Mouse (Mus musculus) midbrain, embryonic 16.5 days (tissue): ENCODE measurements at regions not wholly inside any gene's neighbourhood (a gene's known extent, or its start where the extent isn't known, plus 50 kb on each side); places are given as distances from the start of the nearest gene placed in this dataset.

Experiments used
- ATAC-seq: fragments of 200-750 bp; cut with Nextera tagmentation; 2 replicates; pipeline ENCODE4 v1.8.0; 2017; ENCODE audit warnings: moderate TSS enrichment
- H3K27ac ChIP-seq: fragments of 300-500 bp; sonication (generic); 2 replicates; pipeline ENCODE4 v1.5.1; 2014; ENCODE audit warnings: mild to moderate bottlenecking, low read length, mixed read lengths
- H3K27me3 ChIP-seq: fragments of 300-500 bp; sonication (generic); 2 replicates; pipeline ENCODE4 v1.6.1; 2014; ENCODE audit warnings: low read depth, low read length, mixed read lengths; ENCODE audit not compliant: control insufficient read depth, insufficient read depth
- H3K36me3 ChIP-seq: fragments of 300-500 bp; sonication (generic); 2 replicates; pipeline ENCODE4 v1.6.1; 2014; ENCODE audit warnings: mild to moderate bottlenecking, low read length, moderate library complexity, mixed read lengths; ENCODE audit not compliant: control insufficient read depth, insufficient read depth
- H3K4me1 ChIP-seq: fragments of 300-500 bp; sonication (generic); 2 replicates; pipeline ENCODE4 v1.6.1; 2014; ENCODE audit warnings: mild to moderate bottlenecking, low read length, mixed read lengths; ENCODE audit not compliant: control insufficient read depth, insufficient read depth
- H3K4me2 ChIP-seq: fragments of 300-500 bp; sonication (generic); 2 replicates; pipeline ENCODE4 v1.6.1; 2014; ENCODE audit warnings: mild to moderate bottlenecking, low read length, mixed read lengths
- H3K4me3 ChIP-seq: fragments of 300-500 bp; sonication (generic); 2 replicates; pipeline ENCODE4 v1.5.1; 2014; ENCODE audit warnings: low read depth, mild to moderate bottlenecking, low read length, moderate library complexity, mixed read lengths
- H3K9ac ChIP-seq: fragments of 300-500 bp; sonication (generic); 2 replicates; pipeline ENCODE4 v1.6.1; 2014; ENCODE audit warnings: low read depth, low read length, mixed read lengths
- H3K9me3 ChIP-seq: fragments of 300-500 bp; sonication (generic); replicated peaks from 2 replicates; pipeline ENCODE4 v1.6.1; 2014; ENCODE audit warnings: mild to moderate bottlenecking, low read length, mixed read lengths; ENCODE audit not compliant: control insufficient read depth, poor library complexity, severe bottlenecking
- WGBS: fragments of 180-500 bp; shearing (Covaris S2); extraction: QIAGEN DNeasy Blood & Tissue Kit; methylation state at CpG from one replicate; pipeline ENCODE4 v1.1.7; 2014; 5-methylcytosine and 5-hydroxymethylcytosine counted together

GRCm38 (mm10) chr5:54348820-54349596, 350.7 kb downstream of the Stim2 start:
- Histone ChIP-seq H3K4me1 (peaks cover 3% of the 10 kb centered on the region), H3K27me3 (no peaks in the 10 kb centered on the region), H3K9me3 (no peaks in the 10 kb centered on the region), H3K4me3 (no peak overlapping the region), H3K9ac (no peak overlapping the region), H3K36me3 (no peaks in the 10 kb centered on the region), H3K4me2 (no peak overlapping the region), H3K27ac (0 out of 2 replicates have a peak overlapping the region, but pooled peaks have one; percentile 2)
- peak; percentile 40; the same call in 1 of the 2 replicates for ATAC-seq
- 61% methylated on average over 8 of the region's 8 CpGs for WGBS

- Histone ChIP-seq H3K4me2 (no peak overlapping the region), H3K4me1 (peaks cover 3% of the 10 kb centered on the region), H3K9me3 (no peaks in the 10 kb centered on the region), H3K4me3 (no peak overlapping the region), H3K27ac (peak overlapping the region; percentile 57), H3K27me3 (no peaks in the 10 kb centered on the region), H3K36me3 (no peaks in the 10 kb centered on the region), H3K9ac (no peak overlapping the region)
- WGBS: 37% methylated on average over 5 of the region's 5 CpGs
- ATAC-seq: 0 out of 2 replicates have a peak, but pooled peaks have one; percentile 26
Observed at GRCm38 (mm10) chr5:54349775-54350332, 351.6 kb downstream of the Stim2 start.

GRCm38 (mm10) chr5:54356105-54356504, 357.8 kb downstream of the Stim2 start:
- Histone ChIP-seq H3K4me3 (no peak overlapping the region), H3K4me2 (no peak overlapping the region), H3K36me3 (no peaks in the 10 kb centered on the region), H3K27ac (no peak overlapping the region), H3K9ac (no peak overlapping the region), H3K4me1 (no peaks in the 10 kb centered on the region), H3K27me3 (no peaks in the 10 kb centered on the region), H3K9me3 (no peaks in the 10 kb centered on the region)
- ATAC-seq: no peak
- 80% methylated on average over 4 of the region's 4 CpGs for WGBS

GRCm38 (mm10) chr5:54357501-54357900, 359.2 kb downstream of the Stim2 start:
- Histone ChIP-seq H3K9me3 (no peaks in the 10 kb centered on the region), H3K4me3 (no peak overlapping the region), H3K27ac (no peak overlapping the region), H3K9ac (no peak overlapping the region), H3K4me1 (no peaks in the 10 kb centered on the region), H3K4me2 (no peak overlapping the region), H3K27me3 (no peaks in the 10 kb centered on the region), H3K36me3 (no peaks in the 10 kb centered on the region)
- no peak for ATAC-seq
- WGBS: 62% methylated on average over 4 of the region's 4 CpGs

- Histone ChIP-seq H3K27ac (no peak overlapping the region), H3K27me3 (no peaks in the 10 kb centered on the region), H3K4me3 (no peak overlapping the region), H3K4me2 (no peak overlapping the region), H3K4me1 (no peaks in the 10 kb centered on the region), H3K9me3 (no peaks in the 10 kb centered on the region), H3K36me3 (no peaks in the 10 kb centered on the region), H3K9ac (no peak overlapping the region)
- ATAC-seq: no peak
- WGBS: 54% methylated on average over 2 of the region's 2 CpGs
Observed at GRCm38 (mm10) chr5:54358221-54358620, 359.9 kb downstream of the Stim2 start.
